Mouse (Mus musculus) embryo, embryonic 9.5 days (tissue): Measurements from ENCODE around the gene Plet1.
A peak's percentile ranks its signal among the peaks of the same experiment; 100 is the strongest.

Experiments
- DNase-seq: peaks from one replicate; pipeline ENCODE4 v3.0.0-alpha.2; 2017; ENCODE audit errors: extremely low spot score

Plet1 gene

GRCm38 (mm10) chr9:50533791-50534190, 39.5 kb downstream of the Plet1 start:
- no peak for DNase-seq

DNA sequence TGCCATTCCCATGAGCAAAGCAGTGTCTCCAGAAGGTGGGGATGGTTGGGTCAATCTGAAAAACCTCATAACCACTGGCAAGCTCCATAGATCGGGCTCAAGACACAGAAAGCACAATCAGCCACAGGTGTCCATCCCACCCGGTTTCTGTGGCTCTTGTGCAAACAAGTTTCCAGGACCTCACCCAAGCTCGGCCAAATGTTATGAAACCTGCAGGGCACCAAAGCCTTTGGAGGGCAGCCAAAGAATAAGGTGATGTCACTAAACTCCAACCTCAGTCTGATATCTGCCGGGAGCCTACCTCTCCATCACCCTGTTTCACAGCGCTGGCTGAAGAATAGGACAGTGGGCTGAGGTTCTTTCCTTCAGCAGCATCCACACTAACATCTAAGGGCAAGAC, 41.6 kb downstream of the Plet1 start:
- DNase-seq = no peak

DNA sequence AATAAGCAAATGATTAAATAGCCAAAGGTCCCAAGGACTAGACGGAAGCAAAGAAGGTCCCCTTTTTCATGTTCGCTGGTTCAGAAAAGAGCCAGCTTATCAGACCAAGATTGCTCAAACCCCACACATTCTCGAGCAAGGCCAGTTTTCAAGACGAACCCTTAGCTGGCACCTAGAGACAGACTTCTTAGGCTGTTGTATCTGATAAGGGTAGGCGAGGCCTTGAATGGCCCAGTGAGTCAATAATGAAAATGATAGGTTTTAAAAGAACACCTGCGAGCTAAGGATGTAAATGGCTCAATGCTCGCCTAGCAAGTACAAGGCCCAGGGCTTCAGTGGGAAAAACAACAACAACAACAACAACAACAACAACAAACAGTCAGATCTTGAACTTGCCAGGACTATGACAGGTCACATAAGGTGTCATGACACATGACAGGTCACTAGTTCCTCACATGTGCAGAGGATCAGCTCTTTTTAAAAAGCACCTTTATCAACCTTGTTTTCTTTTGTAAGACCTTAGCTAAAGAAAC, 42.3 kb downstream of the Plet1 start:
- no peak for DNase-seq

- DNase-seq = no peak
Observed at GRCm38 (mm10) chr9:50537295-50537694, 43.0 kb downstream of the Plet1 start.

DNA sequence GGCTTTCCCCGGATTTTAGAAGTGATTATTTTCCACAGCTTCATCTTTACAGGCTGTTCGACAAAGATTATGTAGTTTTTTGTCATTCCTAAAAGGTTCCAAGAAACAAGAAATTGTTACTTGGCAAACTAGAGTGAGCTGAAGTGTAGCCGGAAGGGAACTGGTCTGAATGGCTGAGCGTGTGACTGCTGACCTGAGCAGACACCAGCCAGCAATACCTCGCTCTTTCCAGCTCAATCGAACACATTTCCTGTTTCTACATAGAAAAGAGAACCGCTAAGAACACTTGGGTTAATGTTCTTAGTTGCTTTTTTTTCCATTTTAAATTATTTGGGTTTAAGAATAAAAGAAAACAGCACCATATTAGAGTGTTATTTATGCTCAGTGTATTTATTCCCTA, 45.8 kb downstream of the Plet1 start:
- DNase-seq = no peak

DNA sequence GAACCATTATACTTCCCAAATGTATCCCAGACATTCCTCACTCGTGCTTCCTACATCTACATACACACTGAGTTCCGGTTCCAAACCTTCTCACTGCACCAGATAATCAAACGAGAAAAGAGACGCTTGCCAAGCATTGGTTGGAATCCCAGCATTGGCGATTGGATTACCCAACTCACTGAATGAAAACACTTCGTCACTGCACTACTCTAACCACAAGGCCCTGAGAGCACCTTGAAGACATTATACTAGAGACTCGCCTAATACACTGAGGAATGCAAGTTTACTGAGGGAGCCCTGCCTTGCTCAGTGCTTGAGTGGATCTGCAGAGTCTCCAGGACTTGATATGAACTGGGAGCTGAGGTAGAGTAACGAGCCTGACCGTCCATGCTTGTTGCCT, 48.1 kb downstream of the Plet1 start:
- no peak for DNase-seq

- DNase-seq = no peak
Observed at GRCm38 (mm10) chr9:50547859-50548478, 53.6 kb downstream of the Plet1 start.

- DNase-seq = no peak
Observed at GRCm38 (mm10) chr9:50548936-50549335, 54.6 kb downstream of the Plet1 start.

DNA sequence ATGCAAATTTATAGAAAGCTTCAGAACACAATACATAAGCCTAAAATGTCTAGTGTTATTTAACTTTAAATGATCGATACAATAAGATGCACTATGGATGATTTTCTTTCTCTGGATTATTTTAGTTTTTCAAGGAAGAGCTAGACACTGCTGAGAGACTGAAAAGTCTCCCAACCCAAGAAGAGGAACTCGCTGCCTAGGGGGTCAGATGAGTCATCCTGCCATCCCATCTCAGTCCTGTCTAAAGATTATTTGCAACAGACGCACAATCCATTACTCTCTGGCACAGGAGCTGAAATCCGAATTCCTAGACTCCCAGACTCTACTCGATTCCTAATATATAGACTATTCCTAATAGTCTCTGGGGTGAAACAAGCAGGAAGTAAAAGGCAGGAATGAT, 57.9 kb downstream of the Plet1 start:
- no peak for DNase-seq

DNA sequence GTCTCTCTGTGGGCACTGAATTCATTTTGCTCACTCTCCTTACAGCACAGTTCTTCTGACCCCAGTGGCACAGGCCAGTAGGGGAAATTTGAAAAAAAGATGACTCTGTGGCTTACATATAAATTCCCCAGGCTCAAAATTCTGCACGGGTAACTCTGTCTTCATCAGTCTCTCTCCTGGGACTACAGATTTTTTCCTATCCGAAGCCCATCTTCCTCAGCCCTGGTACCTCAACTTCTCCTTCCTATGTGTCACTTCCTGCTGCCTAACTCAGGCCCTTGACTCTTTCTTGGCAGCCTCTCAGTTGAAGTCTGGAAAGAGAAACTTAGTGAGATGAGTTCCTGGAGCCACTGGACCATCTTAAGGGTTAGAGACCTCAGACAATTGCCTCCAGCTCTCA, 59.2 kb downstream of the Plet1 start:
- DNase-seq = no peak

DNA sequence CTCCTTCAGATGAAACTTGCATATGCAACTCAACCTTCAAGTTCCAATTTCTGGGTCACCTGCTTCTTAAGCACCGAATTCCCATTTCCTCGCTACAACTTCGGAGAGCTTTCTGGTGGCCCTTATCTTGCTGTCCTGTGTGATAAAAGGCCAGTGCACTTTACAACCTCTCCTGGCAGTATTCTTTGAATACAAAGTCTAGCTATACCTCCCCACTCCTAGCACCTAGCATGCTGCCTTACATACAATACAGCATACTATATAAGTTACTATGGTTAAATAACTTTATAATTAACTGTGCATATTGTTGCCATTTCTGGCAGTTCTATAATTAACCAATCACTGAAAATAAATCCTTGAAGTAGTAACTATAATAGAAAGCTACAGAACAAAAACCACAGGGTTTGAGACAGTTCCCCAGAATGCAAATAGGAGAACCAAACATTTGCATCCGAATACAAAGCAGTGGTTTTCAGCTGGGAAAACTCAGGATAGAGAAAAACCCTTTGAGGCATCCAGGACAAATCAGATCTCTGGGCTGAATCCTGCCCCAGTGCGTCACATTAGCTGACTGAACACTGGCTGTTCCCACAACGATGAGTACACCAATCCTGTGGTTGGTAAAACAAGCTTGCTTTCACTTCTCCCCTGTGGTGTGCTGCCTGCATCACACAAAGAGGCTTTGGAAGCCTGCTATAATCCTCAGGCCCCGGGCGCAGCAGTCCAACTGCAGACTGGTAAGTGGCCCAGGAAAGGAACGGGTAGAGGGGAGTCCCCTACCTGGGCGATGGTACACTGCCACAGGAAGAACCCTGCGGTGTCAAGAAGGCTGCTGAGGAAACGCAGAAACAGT, 60.1 kb downstream of the Plet1 start, which contains the start of gene Il18:
Il18 (plus strand) TSS at position 587 of the 853 bp plus-strand sequence.
- DNase-seq = peak; percentile 49

GRCm38 (mm10) chr9:50555094-50555446, 60.7 kb downstream of the Plet1 start, which contains the start of gene Bco2:
Gene Bco2, minus strand, starts transcription at chr9:50555181.
- no peak for DNase-seq
